Mouse (Mus musculus): ENCODE data around the gene Olfr1076. TPM values are rescaled to one million over a fixed set of nuclear protein-coding genes. Genes with fewer than 3 reads are reported as not detected.

The Olfr1076 gene
- not detected in 2 replicates for total RNA-seq (2012; rRNA removed)

- in situ Hi-C loops (cut with MboI; ENCODE audit: low sequenced_read_pairs in 2 of 2, unreplicated experiment in 2 of 2): no loop called here
- Histone ChIP-seq H3K9me3 (ENCODE audit: control insufficient read depth, insufficient read depth, low read depth, low read length) (no peaks in the 10 kb centered on the region), H3K9ac (ENCODE audit: insufficient read depth, low read depth, low read length, poor library complexity, severe bottlenecking) (no peak within 1 kb of the TSS), H3K27ac (ENCODE audit: insufficient read depth, low read depth, low read length, poor library complexity, severe bottlenecking) (no peak within 1 kb of the TSS), H3K4me1 (ENCODE audit: control insufficient read depth in 2 of 2, insufficient read depth in 2 of 2, low read length in 2 of 2, poor library complexity in 1 of 2) (no peaks in the 10 kb centered on the region), H3K4me3 (ENCODE audit: insufficient read depth in 1 of 2, low read depth in 1 of 2, low read length in 2 of 2, poor library complexity in 1 of 2, severe bottlenecking in 1 of 2) (no peak within 1 kb of the TSS), H3K36me3 (ENCODE audit: control insufficient read depth, insufficient read depth, low read length, poor library complexity, severe bottlenecking) (no peaks in the 10 kb centered on the region)
- TF ChIP-seq ZNF384 (IDR thresholded peaks at IDR 0.05; ENCODE audit: low read depth, low read length) (no peak), HCFC1 (IDR thresholded peaks at IDR 0.05; ENCODE audit: borderline replicate concordance, insufficient read depth, low read length) (no peak), ZC3H11A (IDR thresholded peaks at IDR 0.05; ENCODE audit: borderline replicate concordance, low read depth, low read length) (no peak), CHD2 (IDR thresholded peaks at IDR 0.05; ENCODE audit: low read depth, low read length) (no peak), MAFK (IDR thresholded peaks at IDR 0.05; ENCODE audit: insufficient read depth, low read depth, low read length) (no peak)
- no peak for DNase-seq (ENCODE audit: low read depth, low spot score)
Measured at GRCm38 (mm10) chr2:86508161-86508560, at the start of gene Olfr1076. Gene Olfr1076 (plus strand): TSS chr2:86508461.

- no peak for TF ChIP-seq ZNF384 (IDR thresholded peaks at IDR 0.05; ENCODE audit: low read depth, low read length)
- TF ChIP-seq ZC3H11A (IDR thresholded peaks at IDR 0.05; ENCODE audit: borderline replicate concordance, low read depth, low read length): no peak
- no peak for TF ChIP-seq MAFK (IDR thresholded peaks at IDR 0.05; ENCODE audit: insufficient read depth, low read depth, low read length)
- TF ChIP-seq CHD2 (IDR thresholded peaks at IDR 0.05; ENCODE audit: low read depth, low read length): no peak
- no peak for TF ChIP-seq HCFC1 (IDR thresholded peaks at IDR 0.05; ENCODE audit: borderline replicate concordance, insufficient read depth, low read length)
- no peak overlapping the region for H3K4me3 ChIP-seq (ENCODE audit: insufficient read depth in 1 of 2, low read depth in 1 of 2, low read length in 2 of 2, poor library complexity in 1 of 2, severe bottlenecking in 1 of 2)
- H3K9ac ChIP-seq (ENCODE audit: insufficient read depth, low read depth, low read length, poor library complexity, severe bottlenecking): no peak overlapping the region
- no peak overlapping the region for H3K27ac ChIP-seq (ENCODE audit: insufficient read depth, low read depth, low read length, poor library complexity, severe bottlenecking)
- DNase-seq (ENCODE audit: low read depth, low spot score): no peak
- no peaks in the 10 kb centered on the region for H3K4me1 ChIP-seq (ENCODE audit: control insufficient read depth in 2 of 2, insufficient read depth in 2 of 2, low read length in 2 of 2, poor library complexity in 1 of 2)
- H3K36me3 ChIP-seq (ENCODE audit: control insufficient read depth, insufficient read depth, low read length, poor library complexity, severe bottlenecking): no peaks in the 10 kb centered on the region
- no peaks in the 10 kb centered on the region for H3K9me3 ChIP-seq (ENCODE audit: control insufficient read depth, insufficient read depth, low read depth, low read length)
- in situ Hi-C loops (cut with MboI; ENCODE audit: low sequenced_read_pairs in 2 of 2, unreplicated experiment in 2 of 2): loop anchor here in 1 of 2 experiments (10.0 kb wide), 1 partner anchor 736 kb away; no protein-coding TSS in a partner anchor
Measured at GRCm38 (mm10) chr2:86460434-86460833, 47.8 kb upstream of the Olfr1076 start.

- no peak overlapping the region for H3K9ac ChIP-seq (ENCODE audit: insufficient read depth, low read depth, low read length, poor library complexity, severe bottlenecking)
- TF ChIP-seq CHD2 (IDR thresholded peaks at IDR 0.05; ENCODE audit: low read depth, low read length) (no peak), HCFC1 (IDR thresholded peaks at IDR 0.05; ENCODE audit: borderline replicate concordance, insufficient read depth, low read length) (no peak), ZC3H11A (IDR thresholded peaks at IDR 0.05; ENCODE audit: borderline replicate concordance, low read depth, low read length) (peak; percentile 91), ZNF384 (IDR thresholded peaks at IDR 0.05; ENCODE audit: low read depth, low read length) (no peak), MAFK (IDR thresholded peaks at IDR 0.05; ENCODE audit: insufficient read depth, low read depth, low read length) (no peak)
- H3K9me3 ChIP-seq (ENCODE audit: control insufficient read depth, insufficient read depth, low read depth, low read length): no peaks in the 10 kb centered on the region
- in situ Hi-C loops (cut with MboI; ENCODE audit: low sequenced_read_pairs in 2 of 2, unreplicated experiment in 2 of 2): loop anchor here in 1 of 2 experiments (10.0 kb wide), 1 partner anchor 740 kb away; no protein-coding TSS in a partner anchor
- no peak overlapping the region for H3K27ac ChIP-seq (ENCODE audit: insufficient read depth, low read depth, low read length, poor library complexity, severe bottlenecking)
- no peak for DNase-seq (ENCODE audit: low read depth, low spot score)
- no peaks in the 10 kb centered on the region for H3K4me1 ChIP-seq (ENCODE audit: control insufficient read depth in 2 of 2, insufficient read depth in 2 of 2, low read length in 2 of 2, poor library complexity in 1 of 2)
- H3K4me3 ChIP-seq (ENCODE audit: insufficient read depth in 1 of 2, low read depth in 1 of 2, low read length in 2 of 2, poor library complexity in 1 of 2, severe bottlenecking in 1 of 2): no peak overlapping the region
- no peaks in the 10 kb centered on the region for H3K36me3 ChIP-seq (ENCODE audit: control insufficient read depth, insufficient read depth, low read length, poor library complexity, severe bottlenecking)
Measured at GRCm38 (mm10) chr2:86464442-86465109, 43.7 kb upstream of the Olfr1076 start.

- Histone ChIP-seq H3K4me1 (ENCODE audit: control insufficient read depth in 2 of 2, insufficient read depth in 2 of 2, low read length in 2 of 2, poor library complexity in 1 of 2) (no peaks in the 10 kb centered on the region), H3K9me3 (ENCODE audit: control insufficient read depth, insufficient read depth, low read depth, low read length) (no peaks in the 10 kb centered on the region), H3K36me3 (ENCODE audit: control insufficient read depth, insufficient read depth, low read length, poor library complexity, severe bottlenecking) (no peaks in the 10 kb centered on the region), H3K4me3 (ENCODE audit: insufficient read depth in 1 of 2, low read depth in 1 of 2, low read length in 2 of 2, poor library complexity in 1 of 2, severe bottlenecking in 1 of 2) (no peak within 1 kb of the TSS), H3K27ac (ENCODE audit: insufficient read depth, low read depth, low read length, poor library complexity, severe bottlenecking) (no peak within 1 kb of the TSS), H3K9ac (ENCODE audit: insufficient read depth, low read depth, low read length, poor library complexity, severe bottlenecking) (no peak within 1 kb of the TSS)
- TF ChIP-seq ZNF384 (IDR thresholded peaks at IDR 0.05; ENCODE audit: low read depth, low read length): no peak
- no peak for TF ChIP-seq HCFC1 (IDR thresholded peaks at IDR 0.05; ENCODE audit: borderline replicate concordance, insufficient read depth, low read length)
- no peak for TF ChIP-seq CHD2 (IDR thresholded peaks at IDR 0.05; ENCODE audit: low read depth, low read length)
- TF ChIP-seq MAFK (IDR thresholded peaks at IDR 0.05; ENCODE audit: insufficient read depth, low read depth, low read length): no peak
- TF ChIP-seq ZC3H11A (IDR thresholded peaks at IDR 0.05; ENCODE audit: borderline replicate concordance, low read depth, low read length): no peak
- in situ Hi-C loops (cut with MboI; ENCODE audit: low sequenced_read_pairs in 2 of 2, unreplicated experiment in 2 of 2): loop anchor here in 1 of 2 experiments (25.0 kb wide), 1 partner anchor 775 kb away; the partner anchor contains the start of gene Olfr1009
- no peak for DNase-seq (ENCODE audit: low read depth, low spot score)
Measured at GRCm38 (mm10) chr2:86487286-86487685, 21.0 kb upstream of the Olfr1076 start, which contains the start of gene Olfr228. Gene Olfr228 (minus strand): TSS chr2:86487386.

Data from ES-E14 (cell line).